Mouse (Mus musculus) kidney, adult 2 months (tissue): ENCODE results near the gene Gpbar1.

ENCODE experiments used
- CTCF ChIP-seq: fragments of 200-500 bp; conservative IDR thresholded peaks from 2 replicates; pipeline ENCODE4 v1.5.1; 2011; ENCODE audit warnings: low read depth, mild to moderate bottlenecking, control low read depth, low read length, moderate library complexity, mixed read lengths; ENCODE audit not compliant: insufficient read depth, insufficient read length
- POLR2A ChIP-seq: fragments of 200-500 bp; IDR thresholded peaks from one replicate; pipeline ENCODE4 v1.6.1; 2011; ENCODE audit warnings: low read depth, low read length, control low read depth

DNA sequence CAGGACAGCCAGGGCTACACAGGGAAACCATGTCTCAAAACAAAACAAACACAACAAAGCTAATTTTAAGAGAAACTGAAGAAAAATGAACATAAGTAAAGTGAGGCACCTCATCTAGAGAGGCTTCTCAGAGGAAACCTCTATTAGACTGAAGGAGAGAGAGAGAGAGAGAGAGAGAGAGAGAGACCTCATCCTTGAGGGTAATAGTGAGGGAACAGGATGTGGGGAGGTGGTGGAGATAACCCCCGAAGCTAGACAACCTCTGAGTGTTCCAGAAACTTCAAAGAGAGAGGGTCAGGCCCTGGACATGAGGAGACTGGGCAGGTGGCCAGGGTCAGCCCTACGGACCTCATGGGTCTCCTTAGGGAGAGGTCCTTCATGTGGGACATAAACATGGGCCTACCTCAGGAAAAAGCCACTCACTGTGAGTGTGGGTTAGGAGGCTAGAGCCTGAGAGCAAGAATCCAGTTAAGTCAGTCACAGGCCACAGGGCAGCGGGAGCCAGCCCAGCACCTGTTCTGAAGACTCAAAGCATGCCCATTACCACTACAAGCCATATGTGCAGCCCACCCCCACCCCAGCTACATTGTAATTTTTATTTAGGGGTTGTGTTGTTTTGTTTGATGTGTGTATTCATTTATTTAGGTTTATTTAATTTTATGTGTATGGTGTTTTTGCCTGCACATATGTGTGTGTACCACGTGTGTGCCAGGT lies 37.9 kb downstream of the Gpbar1 start:
- no peak for TF ChIP-seq CTCF
- TF ChIP-seq POLR2A = no peak
